ENCODE assay signal across 11 mouse cellular contexts in the genomic region with DNA sequence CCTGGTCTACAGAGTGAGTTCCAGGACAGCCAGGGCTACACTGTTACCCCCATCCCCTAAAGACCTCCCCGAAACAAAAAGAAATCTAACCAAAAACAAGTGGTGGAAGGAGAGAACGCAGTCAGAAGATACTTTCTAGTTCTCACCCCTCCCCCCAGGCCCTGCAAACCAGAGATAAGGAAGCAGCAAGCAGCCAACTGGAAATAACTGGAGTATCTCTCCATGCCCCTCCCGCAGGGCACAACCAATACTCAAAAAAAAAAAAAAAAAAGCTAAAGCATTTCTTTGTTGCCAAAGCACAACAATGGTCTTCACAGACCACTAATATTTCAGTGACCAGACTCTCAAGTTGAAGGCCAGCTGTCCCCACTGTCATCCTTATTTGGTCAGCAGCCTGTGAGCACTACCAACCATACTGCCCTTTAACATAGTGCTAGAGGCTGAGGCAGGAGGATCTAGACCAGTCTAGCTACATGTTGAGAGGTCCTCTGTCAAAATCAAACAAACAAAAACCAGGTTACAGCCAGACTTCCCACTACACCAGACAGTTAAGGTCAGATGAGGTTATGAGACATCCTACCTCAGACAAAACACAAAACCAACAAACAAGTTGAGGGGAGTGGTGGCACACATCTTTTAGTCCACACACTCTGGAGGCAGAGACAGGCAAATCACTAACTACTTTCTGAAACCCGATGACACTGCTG. TPM values are rescaled to one million over a fixed set of nuclear protein-coding genes. Genes with fewer than 3 reads are reported as not detected.
DNase-seq lines count a peak whose midpoint lies in the region; ATAC-seq lines count a peak whose summit lies in the region.
"Had no signal": no experiment of that assay in that cellular context is flagged by ENCODE, and none has a peak within 500 bp of the region (broad histone marks: within the 10 kb centered on the region; RNA-seq: fewer than 3 reads in every experiment).

No protein-coding gene starts in this region.

- peaks cover 37% of the 10 kb centered on the region for H3K36me3 ChIP-seq in limb, embryonic 13.5 days
- H3K36me3 ChIP-seq in limb, embryonic 10.5 days = peaks cover 29% of the 10 kb centered on the region
- peaks cover 41% of the 10 kb centered on the region for H3K36me3 ChIP-seq in liver, embryonic 12.5 days

- no peak overlapping the region for H3K4me3 ChIP-seq in limb, embryonic 13.5 days
- no peak overlapping the region for H3K4me3 ChIP-seq in limb, embryonic 10.5 days
- peak overlapping the region; percentile 83 for H3K4me3 ChIP-seq in liver, embryonic 12.5 days

- H3K4me1 ChIP-seq in limb, embryonic 13.5 days = peaks cover 23% of the 10 kb centered on the region
- H3K4me1 ChIP-seq in limb, embryonic 10.5 days = peaks cover 24% of the 10 kb centered on the region
- peaks cover 53% of the 10 kb centered on the region for H3K4me1 ChIP-seq in liver, embryonic 12.5 days

- H3K9me3 ChIP-seq in limb, embryonic 13.5 days = no peaks in the 10 kb centered on the region
- H3K9me3 ChIP-seq in limb, embryonic 10.5 days (replicated peaks) = no peaks in the 10 kb centered on the region
- no peaks in the 10 kb centered on the region for H3K9me3 ChIP-seq in liver, embryonic 12.5 days (replicated peaks)
- H3K9me3 ChIP-seq: embryonic facial prominence, embryonic 13.5 days; heart, embryonic 15.5 days had no signal

- no peak for DNase-seq in limb, embryonic 10.5 days (ENCODE audit: low spot score)
- peak; percentile 71 to 93 for DNase-seq in spleen, postnatal 10 days (ENCODE audit: low spot score in 2 of 2)
- DNase-seq in lung, postnatal 4 days = no peak
- DNase-seq in left cerebral cortex, adult 11 months (ENCODE audit: low spot score) = no peak
- DNase-seq: right cerebral cortex, adult 18-20 months; thymus, postnatal 4 days had no signal

- 65% methylated on average over 4 of the region's 4 CpGs for WGBS in limb, embryonic 13.5 days
- WGBS in limb, embryonic 10.5 days = 68% methylated on average over 4 of the region's 4 CpGs
- 12% methylated on average over 4 of the region's 4 CpGs for WGBS in liver, embryonic 12.5 days (ENCODE audit: insufficient replicate concordance)

- H3K4me2 ChIP-seq in limb, embryonic 13.5 days (replicated peaks) = peak overlapping the region; percentile 21; the same call in 1 of the 2 replicates
- H3K4me2 ChIP-seq in liver, embryonic 12.5 days = peak overlapping the region; percentile 93

- no peak overlapping the region for H3K27ac ChIP-seq in limb, embryonic 13.5 days
- no peak overlapping the region for H3K27ac ChIP-seq in limb, embryonic 10.5 days
- H3K27ac ChIP-seq in liver, embryonic 12.5 days = peak overlapping the region; percentile 95
- H3K27ac ChIP-seq: embryonic facial prominence, embryonic 13.5 days; heart, embryonic 15.5 days had no signal

- ATAC-seq in limb, embryonic 13.5 days (ENCODE audit: low FRiP score, low read depth) = no peak
- peak; percentile 74 for ATAC-seq in erythroblast, adult 5-6 weeks (replicated peaks; ENCODE audit: low FRiP score, poor library complexity, severe bottlenecking)
- ATAC-seq in liver, embryonic 12.5 days = peak; percentile 60

- no peaks in the 10 kb centered on the region for H3K27me3 ChIP-seq in limb, embryonic 13.5 days
- 0 out of 2 replicates have a peak, but pooled peaks cover 3% of the 10 kb centered on the region for H3K27me3 ChIP-seq in limb, embryonic 10.5 days (ENCODE audit: low read depth, poor library complexity, severe bottlenecking)
- no peaks in the 10 kb centered on the region for H3K27me3 ChIP-seq in liver, embryonic 12.5 days (replicated peaks)
- H3K27me3 ChIP-seq: embryonic facial prominence, embryonic 13.5 days; heart, embryonic 15.5 days had no signal

- no peak overlapping the region for H3K9ac ChIP-seq in limb, embryonic 13.5 days
- H3K9ac ChIP-seq in liver, embryonic 12.5 days = peak overlapping the region; percentile 92

RNA-seq across cellular contexts. Expression of a gene that starts 6.5 kb away (rescaled TPM):
- 343 and 345 TPM in 2 replicates for polyA plus RNA-seq in limb, embryonic 13.5 days (2015; fragmentation: Nextera tagmentation; extraction: Ambion mirVana)
- polyA plus RNA-seq in limb, embryonic 10.5 days (2016; fragmentation: Nextera tagmentation; extraction: Ambion mirVana) = 484 and 538 TPM in 2 replicates
- total RNA-seq in erythroblast, adult 5-6 weeks (2015; ENCODE audit: low replicate concordance) = 38.6 and 40.1 TPM in 2 replicates
- 53.4 and 59.0 TPM in 2 replicates for total RNA-seq in erythroblast, adult 5-6 weeks (2017; ENCODE audit: low replicate concordance)
- 280 and 292 TPM in 2 replicates for polyA plus RNA-seq in liver, embryonic 12.5 days (2016; fragmentation: Nextera tagmentation; extraction: Ambion mirVana)

RNA-seq across cellular contexts. Expression of a gene that starts 8.0 kb away (rescaled TPM):
- 13.7 and 14.7 TPM in 2 replicates for polyA plus RNA-seq in limb, embryonic 13.5 days (2015; fragmentation: Nextera tagmentation; extraction: Ambion mirVana)
- polyA plus RNA-seq in limb, embryonic 10.5 days (2016; fragmentation: Nextera tagmentation; extraction: Ambion mirVana) = 6.6 and 8.5 TPM in 2 replicates
- 177 and 182 TPM in 2 replicates for total RNA-seq in erythroblast, adult 5-6 weeks (2015; ENCODE audit: low replicate concordance)
- total RNA-seq in erythroblast, adult 5-6 weeks (2017; ENCODE audit: low replicate concordance) = 191 and 193 TPM in 2 replicates
- polyA plus RNA-seq in liver, embryonic 12.5 days (2016; fragmentation: Nextera tagmentation; extraction: Ambion mirVana) = 28.9 and 32.2 TPM in 2 replicates

RNA-seq across cellular contexts. Expression of a gene that starts 12.4 kb away (rescaled TPM):
- polyA plus RNA-seq in limb, embryonic 13.5 days (2015; fragmentation: Nextera tagmentation; extraction: Ambion mirVana) = 25.7 and 26.0 TPM in 2 replicates
- polyA plus RNA-seq in limb, embryonic 10.5 days (2016; fragmentation: Nextera tagmentation; extraction: Ambion mirVana) = 21.7 and 27.5 TPM in 2 replicates
- total RNA-seq in erythroblast, adult 5-6 weeks (2015; ENCODE audit: low replicate concordance) = 4.8 and 24.2 TPM in 2 replicates
- total RNA-seq in erythroblast, adult 5-6 weeks (2017; ENCODE audit: low replicate concordance) = 8.8 and 10.2 TPM in 2 replicates
- polyA plus RNA-seq in liver, embryonic 12.5 days (2016; fragmentation: Nextera tagmentation; extraction: Ambion mirVana) = 16.8 and 19.4 TPM in 2 replicates

RNA-seq across cellular contexts. Expression of a gene that starts 20.7 kb away (rescaled TPM):
- polyA plus RNA-seq in limb, embryonic 13.5 days (2015; fragmentation: Nextera tagmentation; extraction: Ambion mirVana) = 2.5 and 2.7 TPM in 2 replicates
- 0.92 and 2.1 TPM in 2 replicates for polyA plus RNA-seq in limb, embryonic 10.5 days (2016; fragmentation: Nextera tagmentation; extraction: Ambion mirVana)
- not detected in 2 replicates for total RNA-seq in erythroblast, adult 5-6 weeks (2015; ENCODE audit: low replicate concordance)
- total RNA-seq in erythroblast, adult 5-6 weeks (2017; ENCODE audit: low replicate concordance) = not detected in 2 replicates
- 0.91 and 1.2 TPM in 2 replicates for polyA plus RNA-seq in liver, embryonic 12.5 days (2016; fragmentation: Nextera tagmentation; extraction: Ambion mirVana)

RNA-seq across cellular contexts. Expression of a gene that starts 27.7 kb away (rescaled TPM):
- polyA plus RNA-seq in limb, embryonic 13.5 days (2015; fragmentation: Nextera tagmentation; extraction: Ambion mirVana) = 19.5 and 20.7 TPM in 2 replicates
- polyA plus RNA-seq in limb, embryonic 10.5 days (2016; fragmentation: Nextera tagmentation; extraction: Ambion mirVana) = 25.5 and 26.8 TPM in 2 replicates
- 1.7 and 8.6 TPM in 2 replicates for total RNA-seq in erythroblast, adult 5-6 weeks (2015; ENCODE audit: low replicate concordance)
- total RNA-seq in erythroblast, adult 5-6 weeks (2017; ENCODE audit: low replicate concordance) = 11.8 and 17.6 TPM in 2 replicates
- polyA plus RNA-seq in liver, embryonic 12.5 days (2016; fragmentation: Nextera tagmentation; extraction: Ambion mirVana) = 12.3 and 13.6 TPM in 2 replicates

Comparison
In these comparisons a context has a peak if more than half of its experiments do, and no peak if none do; other contexts are left out.
1. DNase-seq: peak in spleen, postnatal 10 days (2 of 2); none in limb, embryonic 10.5 days (single experiment), lung, postnatal 4 days (0 of 2) and left cerebral cortex, adult 11 months (single experiment).